Mouse (Mus musculus) ES-E14 (cell line): ENCODE measurements around the gene Cenpe. TPM values are rescaled to one million over a fixed set of nuclear protein-coding genes. Genes with fewer than 3 reads are reported as not detected.

Experiments used
- DNase-seq: peaks from one replicate; pipeline ENCODE4 v3.0.0-alpha.2; 2013; ENCODE audit warnings: low read depth, low spot score
- H3K27ac ChIP-seq: 2 replicates; pipeline ENCODE4 v1.5.1; 2012; ENCODE audit warnings: low read depth, mild to moderate bottlenecking, low read length, moderate library complexity, mixed read lengths; ENCODE audit not compliant: poor library complexity, insufficient read depth, severe bottlenecking
- H3K36me3 ChIP-seq: 2 replicates; pipeline ENCODE4 v1.6.1; 2012; ENCODE audit warnings: mild to moderate bottlenecking, low read length, moderate library complexity, mixed read lengths; ENCODE audit not compliant: control insufficient read depth, poor library complexity, insufficient read depth, severe bottlenecking
- H3K4me1 ChIP-seq, 2 experiments: fragments of 150-350 bp in 1 of 2; sonication (generic) in 1 of 2; 2 replicates each; pipeline ENCODE4 v1.6.1; 2012; ENCODE audit warnings: low read length in 2 of 2, mild to moderate bottlenecking in 1 of 2, mixed read lengths in 1 of 2; ENCODE audit not compliant: control insufficient read depth in 2 of 2, insufficient read depth in 2 of 2, poor library complexity in 1 of 2
- H3K4me3 ChIP-seq, 2 experiments: fragments of 150-350 bp in 1 of 2; sonication (generic) in 1 of 2; 2 replicates each; pipeline ENCODE4 v1.5.1; 2012; ENCODE audit warnings: low read length in 2 of 2, low read depth in 1 of 2, mild to moderate bottlenecking in 1 of 2, mixed read lengths in 1 of 2; ENCODE audit not compliant: insufficient read depth in 1 of 2, poor library complexity in 1 of 2, severe bottlenecking in 1 of 2
- H3K9ac ChIP-seq: 2 replicates; pipeline ENCODE4 v1.6.1; 2012; ENCODE audit warnings: low read depth, mild to moderate bottlenecking, low read length, mixed read lengths; ENCODE audit not compliant: poor library complexity, insufficient read depth, severe bottlenecking
- H3K9me3 ChIP-seq: fragments of 150-350 bp; sonication (generic); 2 replicates; pipeline ENCODE4 v1.6.1; 2012; ENCODE audit warnings: low read depth, mild to moderate bottlenecking, low read length; ENCODE audit not compliant: control insufficient read depth, insufficient read depth
- CHD2 ChIP-seq: IDR thresholded peaks from 2 replicates; pipeline ENCODE4 v1.6.1; 2014; ENCODE audit warnings: mild to moderate bottlenecking, low read depth, low read length, inconsistent platforms
- HCFC1 ChIP-seq: IDR thresholded peaks from 2 replicates; pipeline ENCODE4 v1.6.1; 2012; ENCODE audit warnings: low read length, inconsistent platforms, borderline replicate concordance; ENCODE audit not compliant: insufficient read depth
- MAFK ChIP-seq: IDR thresholded peaks from 2 replicates; pipeline ENCODE4 v1.6.1; 2014; ENCODE audit warnings: mild to moderate bottlenecking, low read depth, low read length, inconsistent platforms; ENCODE audit not compliant: insufficient read depth
- ZC3H11A ChIP-seq: IDR thresholded peaks from 2 replicates; pipeline ENCODE4 v1.6.1; 2012; ENCODE audit warnings: low read depth, mild to moderate bottlenecking, inconsistent platforms, low read length, borderline replicate concordance
- ZNF384 ChIP-seq: IDR thresholded peaks from 2 replicates; pipeline ENCODE4 v1.6.1; 2012; ENCODE audit warnings: low read depth, low read length, inconsistent platforms
- in situ Hi-C, 2 experiments: fragments of 600-800 bp; cut with MboI; formaldehyde crosslinking; loops; one replicate each; pipeline ENCODE4 v1.15.1; 2025; ENCODE audit warnings: low sequenced_read_pairs in 2 of 2, inconsistent platforms in 1 of 2; ENCODE audit not compliant: unreplicated experiment in 2 of 2
- total RNA-seq: library from RNA; depleted of rRNA; stranded (reverse); fragments of 300-350 nt; gene quantifications from 2 replicates; pipeline ENCODE4 v1.2.3, GENCODE M21; 2012

The Cenpe gene
- total RNA-seq, 1 experiment = 30.8 TPM

DNA sequence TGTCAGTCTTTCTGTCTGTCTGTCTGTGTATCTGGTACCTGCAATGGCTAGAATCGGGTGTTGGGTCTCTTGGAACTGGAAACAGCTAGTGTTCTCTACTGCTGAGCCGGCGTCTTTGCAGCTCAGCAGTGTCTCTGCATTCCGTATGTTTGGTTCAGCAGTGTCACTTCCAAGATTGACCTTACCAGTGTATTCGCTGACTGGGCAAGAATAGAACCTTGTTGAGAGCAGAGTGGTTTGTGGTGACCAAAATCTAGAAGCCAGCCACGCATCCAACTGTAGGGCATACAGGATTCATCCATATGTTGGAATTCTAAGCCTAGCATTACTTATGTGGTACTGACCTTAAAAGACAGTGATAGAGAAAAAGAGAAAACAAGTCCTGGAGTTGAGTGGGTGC, 39.5 kb downstream of the Cenpe start:
- in situ Hi-C loops = no loop called here
- H3K36me3 ChIP-seq = peaks cover 46% of the 10 kb centered on the region
- no peak for DNase-seq
- no peak overlapping the region for H3K27ac ChIP-seq
- no peak overlapping the region for H3K9ac ChIP-seq
- no peak overlapping the region for H3K4me3 ChIP-seq
- TF ChIP-seq MAFK = peak; percentile 67
- no peak for TF ChIP-seq HCFC1
- TF ChIP-seq ZC3H11A = no peak
- TF ChIP-seq ZNF384 = no peak
- no peaks in the 10 kb centered on the region for H3K4me1 ChIP-seq
- H3K9me3 ChIP-seq = no peaks in the 10 kb centered on the region

DNA sequence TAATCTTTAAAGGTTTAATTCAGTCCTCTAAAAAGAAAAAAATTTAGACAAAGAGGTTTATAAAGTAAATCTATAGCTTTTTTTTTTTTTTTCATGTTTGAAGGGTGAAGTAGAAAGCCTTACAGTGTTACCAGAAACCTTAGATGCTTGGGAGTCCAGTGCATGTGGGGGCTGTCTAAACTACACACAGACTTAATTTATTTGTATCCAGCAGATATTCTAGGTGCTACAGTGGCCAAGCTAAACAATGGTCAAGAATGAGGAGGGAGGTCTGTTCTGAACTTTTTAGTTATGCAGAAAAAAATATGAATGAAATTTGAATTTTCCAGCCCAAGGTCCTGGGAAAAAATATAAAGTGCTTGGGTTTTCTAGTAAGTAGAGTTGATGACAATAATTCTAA, 42.4 kb downstream of the Cenpe start:
- no peak overlapping the region for H3K27ac ChIP-seq
- H3K36me3 ChIP-seq = peaks cover 38% of the 10 kb centered on the region
- no peaks in the 10 kb centered on the region for H3K9me3 ChIP-seq
- no peaks in the 10 kb centered on the region for H3K4me1 ChIP-seq
- TF ChIP-seq ZC3H11A (no peak), ZNF384 (no peak), CHD2 (no peak), HCFC1 (no peak), MAFK (no peak)
- in situ Hi-C loops = no loop called here
- no peak overlapping the region for H3K4me3 ChIP-seq
- no peak overlapping the region for H3K9ac ChIP-seq
- no peak for DNase-seq

DNA sequence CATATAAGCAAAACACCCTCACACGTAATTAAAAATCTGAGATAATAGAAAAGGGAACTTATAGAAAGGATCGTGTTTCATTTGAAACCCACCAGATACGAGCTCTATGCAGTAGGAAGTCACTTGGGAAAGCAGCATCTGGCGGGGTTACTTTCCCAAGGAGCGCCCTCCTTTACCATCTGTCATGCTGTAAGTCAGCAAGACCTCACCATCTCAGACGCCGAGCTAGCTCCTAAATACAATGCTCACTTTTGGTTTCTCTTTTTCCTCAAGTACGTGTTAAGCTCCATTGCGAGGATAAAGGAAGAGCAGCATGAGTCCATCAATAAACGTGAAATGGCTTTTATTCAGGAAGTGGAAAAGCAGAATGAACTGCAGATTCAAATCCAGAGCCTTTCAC, 46.6 kb downstream of the Cenpe start:
- no peak overlapping the region for H3K4me3 ChIP-seq
- no peak for DNase-seq
- no peak for TF ChIP-seq CHD2
- TF ChIP-seq ZC3H11A = no peak
- TF ChIP-seq ZNF384 = no peak
- TF ChIP-seq MAFK = no peak
- TF ChIP-seq HCFC1 = no peak
- no peak overlapping the region for H3K9ac ChIP-seq
- H3K36me3 ChIP-seq = peaks cover 35% of the 10 kb centered on the region
- no peaks in the 10 kb centered on the region for H3K4me1 ChIP-seq
- no peak overlapping the region for H3K27ac ChIP-seq
- H3K9me3 ChIP-seq = no peaks in the 10 kb centered on the region
- in situ Hi-C loops = no loop called here

DNA sequence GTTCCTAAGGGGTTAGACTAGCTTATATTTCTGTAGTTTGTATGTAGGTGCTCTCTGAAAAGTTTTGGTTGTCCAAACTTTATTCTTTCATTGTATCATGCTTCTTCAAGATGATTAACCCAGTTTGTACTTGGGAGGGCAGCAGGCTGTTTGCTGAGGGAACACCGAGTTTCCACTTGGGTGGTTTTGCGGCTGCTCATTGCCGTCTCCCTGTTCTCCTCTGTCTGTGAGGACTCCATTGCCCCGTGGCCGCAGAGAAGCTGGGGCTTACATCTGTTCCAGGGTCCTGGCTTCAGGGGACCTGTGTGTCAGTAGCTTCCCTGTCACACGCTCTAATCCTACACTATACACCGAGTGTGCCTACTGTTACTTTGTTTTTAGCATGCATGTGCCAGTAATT, 47.9 kb downstream of the Cenpe start:
- DNase-seq = no peak
- Histone ChIP-seq H3K9ac (no peak overlapping the region), H3K4me1 (no peaks in the 10 kb centered on the region), H3K9me3 (no peaks in the 10 kb centered on the region), H3K27ac (no peak overlapping the region), H3K36me3 (peaks cover 41% of the 10 kb centered on the region), H3K4me3 (no peak overlapping the region)
- TF ChIP-seq MAFK = no peak
- TF ChIP-seq ZNF384 = no peak
- no peak for TF ChIP-seq CHD2
- TF ChIP-seq HCFC1 = no peak
- TF ChIP-seq ZC3H11A = no peak
- in situ Hi-C loops = no loop called here

DNA sequence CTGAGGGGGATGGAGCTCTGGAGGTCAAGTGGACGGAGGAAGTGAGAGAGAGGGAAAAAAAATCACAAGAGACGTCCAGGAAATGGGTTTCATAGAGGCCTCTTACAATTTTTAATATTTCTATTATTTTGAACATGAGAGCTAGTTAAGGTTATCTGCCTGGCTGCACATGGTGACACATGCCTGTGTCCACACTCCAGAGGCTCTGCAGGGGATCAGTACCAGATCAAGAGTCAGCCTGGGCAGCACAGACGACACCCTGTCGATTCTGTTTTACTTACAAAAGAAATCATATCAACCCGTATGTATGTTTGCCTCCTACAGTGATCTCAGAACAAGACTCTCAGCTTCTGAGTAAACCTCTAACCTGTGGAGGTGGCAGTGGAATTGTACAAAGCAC, 56.3 kb downstream of the Cenpe start:
- H3K4me3 ChIP-seq = no peak overlapping the region
- peaks cover 41% of the 10 kb centered on the region for H3K36me3 ChIP-seq
- no peak for DNase-seq
- TF ChIP-seq ZC3H11A (no peak), MAFK (no peak), CHD2 (no peak), ZNF384 (no peak), HCFC1 (no peak)
- H3K4me1 ChIP-seq = no peaks in the 10 kb centered on the region
- H3K9me3 ChIP-seq = no peaks in the 10 kb centered on the region
- no peak overlapping the region for H3K27ac ChIP-seq
- in situ Hi-C loops = no loop called here
- no peak overlapping the region for H3K9ac ChIP-seq
